Mouse (Mus musculus) limb, embryonic 12.5 days (tissue): ENCODE measurements at regions not wholly inside any gene's neighbourhood (a gene's known extent, or its start where the extent isn't known, plus 50 kb on each side); places are given as distances from the start of the nearest gene placed in this dataset.
A peak's percentile ranks its signal among the peaks of the same experiment; 100 is the strongest.

Experiments
- ATAC-seq: fragments of 200-750 bp; cut with Nextera tagmentation; 2 replicates; pipeline ENCODE4 v1.8.0; 2017; ENCODE audit warnings: low read depth, moderate TSS enrichment; ENCODE audit not compliant: insufficient number of reproducible peaks, insufficient read depth, low FRiP score, low TSS enrichment
- H3K27ac ChIP-seq: fragments of 300-500 bp; sonication (generic); 2 replicates; pipeline ENCODE4 v1.5.1; 2016; ENCODE audit warnings: mild to moderate bottlenecking, moderate library complexity
- H3K27me3 ChIP-seq: fragments of 300-500 bp; sonication (generic); 2 replicates; pipeline ENCODE4 v1.6.1; 2016; ENCODE audit warnings: mild to moderate bottlenecking, moderate library complexity
- H3K36me3 ChIP-seq: fragments of 300-500 bp; sonication (generic); 2 replicates; pipeline ENCODE4 v1.6.1; 2016; ENCODE audit warnings: mild to moderate bottlenecking, moderate library complexity
- H3K4me1 ChIP-seq: fragments of 300-500 bp; sonication (generic); replicated peaks from 2 replicates; pipeline ENCODE4 v1.6.1; 2016
- H3K4me2 ChIP-seq: fragments of 300-500 bp; sonication (generic); 2 replicates; pipeline ENCODE4 v1.6.1; 2016; ENCODE audit warnings: mild to moderate bottlenecking, moderate library complexity
- H3K4me3 ChIP-seq: fragments of 300-500 bp; sonication (generic); replicated peaks from 2 replicates; pipeline ENCODE4 v1.5.1; 2016; ENCODE audit warnings: mild to moderate bottlenecking
- H3K9ac ChIP-seq: fragments of 300-500 bp; sonication (generic); replicated peaks from 2 replicates; pipeline ENCODE4 v1.6.1; 2016; ENCODE audit warnings: mild to moderate bottlenecking, moderate library complexity
- H3K9me3 ChIP-seq: fragments of 300-500 bp; sonication (generic); 2 replicates; pipeline ENCODE4 v1.6.1; 2016; ENCODE audit warnings: mild to moderate bottlenecking, moderate library complexity
- WGBS: fragments of 180-500 bp; shearing (Covaris S2); methylation state at CpG from one replicate; pipeline ENCODE4 v1.1.7; 2016; 5-methylcytosine and 5-hydroxymethylcytosine counted together

GRCm38 (mm10) chr8:74555434-74555833, 317.5 kb upstream of the Isx start:
- no peak overlapping the region for H3K4me3 ChIP-seq
- H3K27ac ChIP-seq: no peak overlapping the region
- ATAC-seq: no peak
- H3K36me3 ChIP-seq: no peaks in the 10 kb centered on the region
- peaks cover 12% of the 10 kb centered on the region for H3K4me1 ChIP-seq
- no peaks in the 10 kb centered on the region for H3K27me3 ChIP-seq
- H3K9me3 ChIP-seq: no peaks in the 10 kb centered on the region
- 45% methylated on average over 2 of the region's 2 CpGs for WGBS
- H3K9ac ChIP-seq: no peak overlapping the region
- no peak overlapping the region for H3K4me2 ChIP-seq

- H3K36me3 ChIP-seq: no peaks in the 10 kb centered on the region
- no peaks in the 10 kb centered on the region for H3K9me3 ChIP-seq
- H3K27me3 ChIP-seq: no peaks in the 10 kb centered on the region
- peaks cover 12% of the 10 kb centered on the region for H3K4me1 ChIP-seq
- peak; percentile 59; the same call in 1 of the 2 replicates for ATAC-seq
- 0 out of 2 replicates have a peak overlapping the region, but pooled peaks have one; percentile 19 for H3K27ac ChIP-seq
- no peak overlapping the region for H3K4me2 ChIP-seq
- WGBS: 17% methylated on average over 5 of the region's 5 CpGs
- no peak overlapping the region for H3K9ac ChIP-seq
- H3K4me3 ChIP-seq: no peak overlapping the region
Observed at GRCm38 (mm10) chr8:74557539-74558464, 315.2 kb upstream of the Isx start.

DNA sequence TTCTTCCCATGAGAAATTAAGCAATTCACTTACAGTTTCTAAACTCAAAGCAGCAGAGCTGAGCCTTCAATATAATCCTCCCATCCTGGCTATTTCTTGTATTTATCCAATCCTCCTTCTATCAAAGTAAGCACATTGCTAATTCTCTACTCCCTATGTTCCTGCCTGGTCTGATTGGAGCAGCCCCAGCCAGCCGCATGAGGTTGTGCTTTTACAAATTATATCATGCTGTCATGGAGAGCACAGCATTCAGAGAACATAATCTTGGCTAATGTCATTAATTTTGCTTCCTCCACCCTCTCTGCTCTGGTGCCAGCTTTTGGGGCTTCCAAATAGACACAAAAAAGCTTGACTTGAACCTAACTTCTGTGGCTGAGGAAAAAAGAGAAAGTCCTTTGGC, 311.9 kb upstream of the Isx start:
- no peak overlapping the region for H3K4me3 ChIP-seq
- no peaks in the 10 kb centered on the region for H3K27me3 ChIP-seq
- H3K27ac ChIP-seq: no peak overlapping the region
- no peak overlapping the region for H3K4me2 ChIP-seq
- no peaks in the 10 kb centered on the region for H3K9me3 ChIP-seq
- peaks cover 12% of the 10 kb centered on the region for H3K4me1 ChIP-seq
- H3K36me3 ChIP-seq: no peaks in the 10 kb centered on the region
- WGBS: 77% methylated on average over 1 of the region's 1 CpGs
- no peak for ATAC-seq
- H3K9ac ChIP-seq: no peak overlapping the region
